In the genomic region with DNA sequence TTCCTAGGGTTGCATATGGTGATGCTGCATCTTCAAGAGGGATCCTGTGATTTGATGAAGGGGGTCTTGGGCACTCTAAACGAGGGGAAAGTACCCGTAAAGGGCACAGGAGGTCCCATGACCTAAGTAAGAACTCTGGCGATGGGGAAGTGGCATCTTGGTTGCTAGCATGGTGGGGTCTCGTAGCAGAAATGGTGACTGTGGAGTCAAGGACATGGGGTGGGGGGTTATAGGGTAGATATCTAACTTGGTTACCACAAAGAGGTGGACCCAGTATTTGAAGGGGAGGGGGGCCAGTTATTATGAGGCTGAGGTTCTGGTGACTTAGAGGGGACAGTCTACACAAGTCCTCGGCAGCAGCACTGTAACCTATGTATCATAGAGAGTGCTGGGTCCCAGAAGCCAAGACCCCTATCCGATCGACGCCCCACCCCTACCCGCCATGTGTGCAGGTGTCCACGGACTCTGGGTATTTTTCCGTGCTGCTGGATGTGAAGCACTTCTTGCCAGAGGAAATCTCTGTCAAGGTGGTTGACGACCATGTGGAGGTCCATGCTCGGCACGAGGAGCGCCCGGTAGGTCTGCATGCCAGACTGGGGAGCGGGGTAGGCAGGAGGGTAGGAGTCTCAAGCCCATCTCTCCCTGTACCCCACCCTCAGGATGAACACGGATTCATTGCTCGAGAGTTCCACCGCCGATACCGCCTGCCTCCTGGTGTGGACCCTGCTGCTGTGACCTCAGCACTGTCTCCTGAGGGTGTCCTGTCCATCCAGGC, we compare ENCODE assay signal across 8 mouse cellular contexts. TPM values are rescaled to one million over a fixed set of nuclear protein-coding genes. Genes with fewer than 3 reads are reported as not detected.
DNase-seq lines count a peak whose midpoint lies in the region; ATAC-seq lines count a peak whose summit lies in the region.

No protein-coding gene starts in this region.

- intact Hi-C loops in heart, postnatal 10 days (cut with DNase I): loop anchor here (5.0 kb wide), 1 partner anchor 182 kb away; no protein-coding TSS in a partner anchor

- H3K27me3 ChIP-seq in heart, embryonic 11.5 days (ENCODE audit: control insufficient read depth, insufficient read depth, low read length): no peaks in the 10 kb centered on the region
- H3K27me3 ChIP-seq in embryonic facial prominence, embryonic 10.5 days (replicated peaks; ENCODE audit: low read depth, poor library complexity, severe bottlenecking): 0 out of 2 replicates have a peak, but pooled peaks cover 4% of the 10 kb centered on the region
- peaks cover 8% of the 10 kb centered on the region; the same call in 1 of the 2 replicates for H3K27me3 ChIP-seq in hindbrain, embryonic 14.5 days (ENCODE audit: control insufficient read depth, insufficient read depth, low read length)
- peaks cover 8% of the 10 kb centered on the region; the same call in 1 of the 2 replicates for H3K27me3 ChIP-seq in midbrain, embryonic 13.5 days

- H3K9me3 ChIP-seq in heart, embryonic 11.5 days (replicated peaks; ENCODE audit: control insufficient read depth, low read length): no peaks in the 10 kb centered on the region
- H3K9me3 ChIP-seq in embryonic facial prominence, embryonic 10.5 days: no peaks in the 10 kb centered on the region
- no peaks in the 10 kb centered on the region for H3K9me3 ChIP-seq in hindbrain, embryonic 14.5 days (ENCODE audit: control insufficient read depth, low read length)
- no peaks in the 10 kb centered on the region for H3K9me3 ChIP-seq in midbrain, embryonic 13.5 days

- H3K4me3 ChIP-seq in heart, embryonic 11.5 days (ENCODE audit: low read depth, low read length): peak overlapping the region; percentile 53; the same call in 1 of the 2 replicates
- peak overlapping the region; percentile 68 for H3K4me3 ChIP-seq in embryonic facial prominence, embryonic 10.5 days
- no peak overlapping the region for H3K4me3 ChIP-seq in hindbrain, embryonic 14.5 days (replicated peaks; ENCODE audit: low read length)
- peak overlapping the region; percentile 65 for H3K4me3 ChIP-seq in midbrain, embryonic 13.5 days (replicated peaks)

- no peak for DNase-seq in heart, postnatal 10 days
- no peak for DNase-seq in embryonic facial prominence, embryonic 10.5 days (ENCODE audit: low spot score)
- no peak for DNase-seq in hindbrain, embryonic 14.5 days (ENCODE audit: low spot score)
- DNase-seq in urinary bladder, postnatal 14 days (ENCODE audit: low spot score): no peak
- DNase-seq in left cerebral cortex, adult 11 months (ENCODE audit: low spot score): no peak
- DNase-seq in lung, postnatal 10 days: no peak

- H3K27ac ChIP-seq in heart, embryonic 11.5 days (ENCODE audit: low read depth, low read length): no peak overlapping the region
- H3K27ac ChIP-seq in embryonic facial prominence, embryonic 10.5 days (replicated peaks): peak overlapping the region; percentile 92
- no peak overlapping the region for H3K27ac ChIP-seq in hindbrain, embryonic 14.5 days
- no peak overlapping the region for H3K27ac ChIP-seq in midbrain, embryonic 13.5 days

- 85% methylated on average over 22 of the region's 22 CpGs for WGBS in heart, embryonic 11.5 days (ENCODE audit: insufficient replicate concordance)
- 84% methylated on average over 22 of the region's 22 CpGs for WGBS in embryonic facial prominence, embryonic 10.5 days
- 87% methylated on average over 22 of the region's 22 CpGs for WGBS in hindbrain, embryonic 14.5 days
- 86% methylated on average over 22 of the region's 22 CpGs for whole genome bisulfite sequencing in midbrain, embryonic 13.5 days

- H3K4me2 ChIP-seq in heart, embryonic 11.5 days: peak overlapping the region; percentile 98
- H3K4me2 ChIP-seq in hindbrain, embryonic 14.5 days (replicated peaks): peak overlapping the region; percentile 74
- H3K4me2 ChIP-seq in midbrain, embryonic 13.5 days (replicated peaks): peak overlapping the region; percentile 85

- peaks cover 19% of the 10 kb centered on the region for H3K36me3 ChIP-seq in heart, embryonic 11.5 days (ENCODE audit: control insufficient read depth, insufficient read depth, low read length)
- H3K36me3 ChIP-seq in embryonic facial prominence, embryonic 10.5 days (replicated peaks): peaks cover 53% of the 10 kb centered on the region
- peaks cover 30% of the 10 kb centered on the region for H3K36me3 ChIP-seq in hindbrain, embryonic 14.5 days (replicated peaks; ENCODE audit: control insufficient read depth, insufficient read depth)
- H3K36me3 ChIP-seq in midbrain, embryonic 13.5 days: peaks cover 44% of the 10 kb centered on the region

- H3K4me1 ChIP-seq in heart, embryonic 11.5 days (ENCODE audit: control insufficient read depth, insufficient read depth, low read length): peaks cover 21% of the 10 kb centered on the region
- peaks cover 32% of the 10 kb centered on the region for H3K4me1 ChIP-seq in embryonic facial prominence, embryonic 10.5 days
- peaks cover 23% of the 10 kb centered on the region for H3K4me1 ChIP-seq in hindbrain, embryonic 14.5 days (replicated peaks; ENCODE audit: control insufficient read depth, insufficient read depth, low read length)
- peaks cover 34% of the 10 kb centered on the region for H3K4me1 ChIP-seq in midbrain, embryonic 13.5 days (replicated peaks)

- no peak overlapping the region for H3K9ac ChIP-seq in heart, embryonic 11.5 days (ENCODE audit: low read depth, low read length)
- no peak overlapping the region for H3K9ac ChIP-seq in hindbrain, embryonic 14.5 days
- H3K9ac ChIP-seq in midbrain, embryonic 13.5 days (replicated peaks): peak overlapping the region; percentile 70; the same call in 1 of the 2 replicates

- ATAC-seq in heart, embryonic 11.5 days (replicated peaks; ENCODE audit: insufficient number of reproducible peaks, low FRiP score, low TSS enrichment): no peak
- ATAC-seq in hindbrain, embryonic 14.5 days (ENCODE audit: low FRiP score): no peak
- ATAC-seq in midbrain, embryonic 13.5 days: no peak

RNA-seq across cellular contexts. Expression of a gene that starts 1.9 kb away (rescaled TPM):
- polyA plus RNA-seq in heart, embryonic 11.5 days (2014; fragmentation: Nextera tagmentation; extraction: Ambion mirVana): 10.3 and 12.7 TPM in 2 replicates
- total RNA-seq in heart, postnatal 10 days (2021): 1 to 10 TPM; 2.7 to 4.8 TPM
- polyA plus RNA-seq in embryonic facial prominence, embryonic 10.5 days (2016; fragmentation: Nextera tagmentation; extraction: Ambion mirVana): 17.7 TPM in 2 replicates
- polyA plus RNA-seq in hindbrain, embryonic 14.5 days (2014; fragmentation: Nextera tagmentation; extraction: Ambion mirVana): 10.4 and 11.0 TPM in 2 replicates
- 8.7 and 12.3 TPM in 2 replicates for polyA plus RNA-seq in midbrain, embryonic 13.5 days (2015; fragmentation: Nextera tagmentation; extraction: Ambion mirVana)

RNA-seq across cellular contexts. Expression of a gene that starts 2.0 kb away (rescaled TPM):
- polyA plus RNA-seq in heart, embryonic 11.5 days (2014; fragmentation: Nextera tagmentation; extraction: Ambion mirVana): 10.7 and 12.5 TPM in 2 replicates
- total RNA-seq in heart, postnatal 10 days (2021): 100 to 1,000 TPM; 391 to 393 TPM
- 4.1 and 5.6 TPM in 2 replicates for polyA plus RNA-seq in embryonic facial prominence, embryonic 10.5 days (2016; fragmentation: Nextera tagmentation; extraction: Ambion mirVana)
- 9.3 and 12.6 TPM in 2 replicates for polyA plus RNA-seq in hindbrain, embryonic 14.5 days (2014; fragmentation: Nextera tagmentation; extraction: Ambion mirVana)
- polyA plus RNA-seq in midbrain, embryonic 13.5 days (2015; fragmentation: Nextera tagmentation; extraction: Ambion mirVana): 5.7 and 6.6 TPM in 2 replicates

RNA-seq across cellular contexts. Expression of a gene that starts 5.6 kb away (rescaled TPM):
- 33.6 and 34.8 TPM in 2 replicates for polyA plus RNA-seq in heart, embryonic 11.5 days (2014; fragmentation: Nextera tagmentation; extraction: Ambion mirVana)
- 10 to 100 TPM; 15.0 to 23.6 TPM for total RNA-seq in heart, postnatal 10 days (2021)
- polyA plus RNA-seq in embryonic facial prominence, embryonic 10.5 days (2016; fragmentation: Nextera tagmentation; extraction: Ambion mirVana): 42.5 and 45.2 TPM in 2 replicates
- 49.2 and 49.4 TPM in 2 replicates for polyA plus RNA-seq in hindbrain, embryonic 14.5 days (2014; fragmentation: Nextera tagmentation; extraction: Ambion mirVana)
- polyA plus RNA-seq in midbrain, embryonic 13.5 days (2015; fragmentation: Nextera tagmentation; extraction: Ambion mirVana): 54.4 and 60.4 TPM in 2 replicates

RNA-seq across cellular contexts. Expression of a gene that starts 9.1 kb away (rescaled TPM):
- 87.6 and 91.2 TPM in 2 replicates for polyA plus RNA-seq in heart, embryonic 11.5 days (2014; fragmentation: Nextera tagmentation; extraction: Ambion mirVana)
- 10 to 100 TPM; 67.4 to 78.2 TPM for total RNA-seq in heart, postnatal 10 days (2021)
- 91.5 and 94.9 TPM in 2 replicates for polyA plus RNA-seq in embryonic facial prominence, embryonic 10.5 days (2016; fragmentation: Nextera tagmentation; extraction: Ambion mirVana)
- 88.7 and 105 TPM in 2 replicates for polyA plus RNA-seq in hindbrain, embryonic 14.5 days (2014; fragmentation: Nextera tagmentation; extraction: Ambion mirVana)
- polyA plus RNA-seq in midbrain, embryonic 13.5 days (2015; fragmentation: Nextera tagmentation; extraction: Ambion mirVana): 92.5 and 102 TPM in 2 replicates

RNA-seq across cellular contexts. Expression of a gene that starts 9.1 kb away (rescaled TPM):
- 5.4 and 5.5 TPM in 2 replicates for polyA plus RNA-seq in heart, embryonic 11.5 days (2014; fragmentation: Nextera tagmentation; extraction: Ambion mirVana)
- total RNA-seq in heart, postnatal 10 days (2021): 1 to 10 TPM; 1.7 to 1.8 TPM
- 14.2 and 15.3 TPM in 2 replicates for polyA plus RNA-seq in embryonic facial prominence, embryonic 10.5 days (2016; fragmentation: Nextera tagmentation; extraction: Ambion mirVana)
- polyA plus RNA-seq in hindbrain, embryonic 14.5 days (2014; fragmentation: Nextera tagmentation; extraction: Ambion mirVana): 6.5 and 9.2 TPM in 2 replicates
- polyA plus RNA-seq in midbrain, embryonic 13.5 days (2015; fragmentation: Nextera tagmentation; extraction: Ambion mirVana): 20.7 and 22.6 TPM in 2 replicates
